Mouse (Mus musculus): ENCODE measurements around the gene Tmem243. TPM values are rescaled to one million over a fixed set of nuclear protein-coding genes. Genes with fewer than 3 reads are reported as not detected.
"Not testable (repeated sequence)": the region's sequence is repeated elsewhere in the genome, so short reads cannot be mapped to it uniquely, and the experiment has no call there.

Tmem243 gene
- polyA plus RNA-seq, 1 experiment from 2014 or later, result 19.3 TPM

DNA sequence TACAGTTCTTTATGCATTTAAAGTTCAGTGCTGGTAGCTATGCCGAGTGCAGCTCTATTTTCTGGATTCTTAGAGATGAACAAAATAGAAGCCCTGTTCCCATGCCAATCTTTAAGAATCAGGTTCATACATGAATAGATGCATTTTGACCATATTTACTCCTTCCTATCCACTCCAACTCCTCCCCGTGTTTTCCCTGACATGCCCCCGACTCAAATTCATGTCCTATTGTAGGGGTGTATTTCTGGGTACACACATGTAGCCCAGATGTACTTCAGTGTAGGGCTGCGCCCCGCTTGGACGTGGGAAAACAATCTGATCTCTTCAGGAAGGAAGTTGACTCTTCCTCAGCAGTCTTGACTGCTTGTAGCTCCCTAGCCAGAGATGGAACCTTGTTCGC lies 61.6 kb downstream of the Tmem243 start:
- Histone ChIP-seq H3K36me3 (replicated peaks) (peaks cover 11% of the 10 kb centered on the region), H3K9me3 (no peaks in the 10 kb centered on the region), H3K4me1 (peaks cover 10% of the 10 kb centered on the region), H3K27me3 (replicated peaks; ENCODE audit: low read depth, poor library complexity, severe bottlenecking) (no peaks in the 10 kb centered on the region), H3K4me3 (peak overlapping the region; percentile 93), H3K27ac (replicated peaks) (peak overlapping the region; percentile 99)
- 18% methylated on average over 7 of the region's 7 CpGs for WGBS
- peak; percentile 44 for DNase-seq (ENCODE audit: low spot score)

DNA sequence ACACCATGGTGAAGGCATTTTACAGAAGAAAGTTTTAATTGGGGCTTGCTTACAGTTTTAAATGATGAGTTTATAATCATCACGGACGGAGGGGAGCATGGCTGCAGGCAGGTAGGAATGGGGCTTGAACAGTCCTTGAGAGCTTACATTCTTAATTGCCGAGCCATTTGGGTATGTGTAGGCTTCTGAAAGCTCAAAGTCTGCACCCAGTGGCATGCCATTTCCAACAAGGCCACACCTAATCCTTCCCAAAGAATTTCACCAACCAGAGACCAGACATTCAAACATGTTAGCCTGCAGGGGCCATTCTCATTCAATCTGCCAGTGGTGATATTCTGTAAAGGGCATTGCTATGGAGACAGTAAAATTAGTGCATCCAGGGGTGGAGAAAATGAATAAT lies 62.9 kb downstream of the Tmem243 start:
- no peak overlapping the region for H3K4me3 ChIP-seq
- H3K9me3 ChIP-seq, result no peaks in the 10 kb centered on the region
- H3K36me3 ChIP-seq (replicated peaks), result peaks cover 7% of the 10 kb centered on the region
- H3K27me3 ChIP-seq (replicated peaks; ENCODE audit: low read depth, poor library complexity, severe bottlenecking), result no peaks in the 10 kb centered on the region
- H3K27ac ChIP-seq (replicated peaks), result no peak overlapping the region
- peaks cover 10% of the 10 kb centered on the region for H3K4me1 ChIP-seq
- WGBS, result 90% methylated on average over 3 of the region's 3 CpGs
- no peak for DNase-seq (ENCODE audit: low spot score)

DNA sequence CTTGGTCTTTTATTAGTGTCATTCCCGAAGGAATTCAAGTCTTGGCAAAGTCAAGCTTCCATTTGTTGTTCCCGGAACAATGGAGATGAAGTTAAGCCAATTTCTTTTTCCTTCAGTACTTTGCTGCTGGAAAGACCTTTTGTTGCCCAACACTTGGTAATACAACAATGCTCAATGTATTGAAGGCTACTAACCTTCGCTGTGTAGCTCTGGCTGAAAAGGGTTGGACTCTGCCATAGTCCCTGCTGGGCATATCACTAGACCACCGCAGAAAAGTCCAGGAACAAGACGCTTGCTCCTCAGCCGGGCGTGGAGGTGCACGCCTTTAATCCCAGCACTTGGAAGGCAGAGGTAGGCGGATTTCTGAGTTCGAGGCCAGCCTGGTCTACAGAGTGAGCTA lies 64.7 kb downstream of the Tmem243 start:
- not testable (repeated sequence) for H3K4me1 ChIP-seq; H3K9me3 ChIP-seq; DNase-seq (ENCODE audit: low spot score); H3K27me3 ChIP-seq (replicated peaks; ENCODE audit: low read depth, poor library complexity, severe bottlenecking); H3K27ac ChIP-seq (replicated peaks); H3K4me3 ChIP-seq; H3K36me3 ChIP-seq (replicated peaks)
- 90% methylated on average over 10 of the region's 10 CpGs for WGBS

DNA sequence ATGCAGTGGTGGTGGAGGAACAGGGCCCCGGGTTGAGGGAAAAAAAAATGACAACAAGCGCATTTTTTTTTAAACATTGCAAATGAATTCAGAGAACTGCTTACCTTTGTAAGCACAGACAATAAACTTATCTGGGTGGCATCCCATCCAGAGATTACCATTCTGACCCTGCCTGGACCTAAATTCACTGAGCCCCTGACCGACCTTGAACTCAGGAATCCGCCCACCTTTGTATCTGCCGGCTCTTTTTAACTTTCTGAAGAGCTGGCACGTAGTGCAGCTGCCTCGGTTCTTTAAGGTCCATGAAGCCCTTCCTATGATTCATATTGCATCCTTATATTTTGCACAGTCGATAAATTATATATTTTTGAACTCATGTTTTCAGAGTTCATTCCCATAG lies 65.9 kb downstream of the Tmem243 start:
- no peak overlapping the region for H3K4me3 ChIP-seq
- WGBS, result 82% methylated on average over 8 of the region's 8 CpGs
- no peaks in the 10 kb centered on the region for H3K9me3 ChIP-seq
- H3K36me3 ChIP-seq (replicated peaks), result no peaks in the 10 kb centered on the region
- H3K4me1 ChIP-seq, result peaks cover 5% of the 10 kb centered on the region
- no peak overlapping the region for H3K27ac ChIP-seq (replicated peaks)
- DNase-seq (ENCODE audit: low spot score), result no peak
- H3K27me3 ChIP-seq (replicated peaks; ENCODE audit: low read depth, poor library complexity, severe bottlenecking), result no peaks in the 10 kb centered on the region

DNA sequence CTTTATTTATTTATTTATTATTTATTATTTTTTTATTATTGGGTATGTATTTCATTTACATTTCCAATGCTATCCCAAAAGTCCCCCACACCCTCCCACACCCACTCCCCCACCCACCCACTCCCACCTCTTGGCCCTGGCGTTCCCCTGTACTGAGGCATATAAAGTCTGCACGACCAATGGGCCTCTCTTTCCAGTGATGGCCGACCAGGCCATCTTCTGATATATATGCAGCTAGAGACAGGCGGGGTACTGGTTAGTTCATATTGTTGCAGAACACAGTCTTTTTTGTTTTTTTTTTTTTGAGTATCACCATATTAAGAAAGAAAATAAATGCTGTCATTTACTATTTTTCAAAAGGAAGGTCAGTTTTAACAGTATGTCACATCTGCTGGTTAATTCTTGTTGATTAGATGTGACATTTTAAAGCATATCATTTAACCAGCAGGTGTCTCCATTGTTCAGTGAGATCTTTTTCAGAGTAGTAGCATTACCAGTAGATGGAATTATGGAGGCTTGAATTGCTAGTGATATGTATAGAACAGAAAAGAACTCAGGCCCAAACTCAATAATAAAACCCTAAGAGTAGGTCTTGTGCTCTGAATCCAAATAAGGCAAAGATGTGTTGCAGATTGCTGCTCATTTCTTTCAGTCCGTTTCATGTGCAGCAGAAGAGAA lies 69.0 kb downstream of the Tmem243 start:
- DNase-seq (ENCODE audit: low spot score); H3K4me3 ChIP-seq; H3K9me3 ChIP-seq; H3K36me3 ChIP-seq (replicated peaks); H3K27me3 ChIP-seq (replicated peaks; ENCODE audit: low read depth, poor library complexity, severe bottlenecking); H3K27ac ChIP-seq (replicated peaks); H3K4me1 ChIP-seq: not testable (repeated sequence)
- WGBS, result 85% methylated on average over 5 of the region's 5 CpGs

DNA sequence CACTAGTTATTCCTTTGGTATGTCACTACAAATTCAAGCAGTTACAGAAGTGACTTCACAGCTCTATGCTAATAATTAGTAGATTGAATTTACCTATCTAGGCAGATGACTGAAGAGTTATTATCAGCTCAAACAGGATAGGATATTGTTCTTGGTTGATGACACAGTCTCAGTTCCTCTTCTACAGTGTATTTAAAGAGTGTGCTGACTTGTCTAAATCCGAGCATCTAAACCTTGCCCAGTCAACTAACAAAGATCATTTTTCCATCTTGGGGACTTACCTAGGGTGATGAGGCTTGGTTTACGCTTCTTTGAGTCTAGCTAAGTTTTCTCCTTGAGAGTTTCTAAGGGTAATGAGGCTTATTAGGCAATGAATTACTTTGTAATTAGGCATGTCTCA lies 72.8 kb downstream of the Tmem243 start:
- H3K9me3 ChIP-seq, result no peaks in the 10 kb centered on the region
- H3K27ac ChIP-seq (replicated peaks), result no peak overlapping the region
- H3K4me3 ChIP-seq, result no peak overlapping the region
- DNase-seq (ENCODE audit: low spot score), result no peak
- no peaks in the 10 kb centered on the region for H3K27me3 ChIP-seq (replicated peaks; ENCODE audit: low read depth, poor library complexity, severe bottlenecking)
- no peaks in the 10 kb centered on the region for H3K36me3 ChIP-seq (replicated peaks)
- WGBS, result 77% methylated on average over 2 of the region's 2 CpGs
- no peaks in the 10 kb centered on the region for H3K4me1 ChIP-seq

DNA sequence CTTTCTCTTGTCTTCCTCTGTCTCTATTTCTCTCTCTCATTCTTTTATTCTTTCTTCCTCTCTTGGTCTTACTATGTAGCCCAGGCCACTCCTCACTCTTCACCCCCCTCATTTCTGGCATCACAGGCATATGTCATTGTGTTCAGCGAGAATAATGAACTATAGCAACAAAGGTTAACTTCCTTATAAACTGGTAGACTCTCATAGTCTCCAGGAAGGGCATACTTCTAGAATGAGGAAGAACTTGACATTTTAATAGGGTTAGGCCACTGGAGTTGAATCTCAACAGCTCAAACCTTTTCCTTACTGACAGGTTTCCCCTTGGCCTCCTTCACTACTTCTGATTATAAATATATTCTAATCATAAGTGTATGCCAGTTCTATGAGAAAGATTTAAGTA lies 86.0 kb downstream of the Tmem243 start:
- H3K9me3 ChIP-seq, result no peaks in the 10 kb centered on the region
- no peak overlapping the region for H3K4me3 ChIP-seq
- H3K4me1 ChIP-seq, result no peaks in the 10 kb centered on the region
- no peak overlapping the region for H3K27ac ChIP-seq (replicated peaks)
- WGBS, result 81% methylated on average over 1 of the region's 1 CpGs
- no peaks in the 10 kb centered on the region for H3K27me3 ChIP-seq (replicated peaks; ENCODE audit: low read depth, poor library complexity, severe bottlenecking)
- DNase-seq (ENCODE audit: low spot score), result no peak
- no peaks in the 10 kb centered on the region for H3K36me3 ChIP-seq (replicated peaks)

Other genes starting within 250 kb of the Tmem243 start
- gene Abcb4, start 207.0 kb upstream of the Tmem243 start, polyA plus RNA-seq (2016; fragmentation: Nextera tagmentation; extraction: Ambion mirVana), result 0.28 and 0.54 TPM in 2 replicates
- gene Crot, start 103.3 kb upstream of the Tmem243 start, polyA plus RNA-seq (2016; fragmentation: Nextera tagmentation; extraction: Ambion mirVana), result 36.5 and 37.2 TPM in 2 replicates
- 52.1 and 60.2 TPM in 2 replicates for gene Dmtf1, start 61.1 kb downstream of the Tmem243 start, polyA plus RNA-seq (2016; fragmentation: Nextera tagmentation; extraction: Ambion mirVana)
- gene 9330182L06Rik, start 165.4 kb downstream of the Tmem243 start, polyA plus RNA-seq (2016; fragmentation: Nextera tagmentation; extraction: Ambion mirVana), result 2.0 TPM in 2 replicates